Comparison of ENCODE assay signal across 8 mouse cellular contexts in genomic region chr10:93608051-93608450, GRCm38 (mm10). TPM values are rescaled to one million over a fixed set of nuclear protein-coding genes. Genes with fewer than 3 reads are reported as not detected.
A peak's percentile ranks its signal among the peaks of the same experiment; 100 is the strongest.
DNase-seq lines count a peak whose midpoint lies in the region; ATAC-seq and TF ChIP-seq lines count a peak whose summit lies in the region.

No protein-coding gene starts in this region.

- no peak overlapping the region for H3K4me2 ChIP-seq in forebrain, embryonic 14.5 days (ENCODE audit: low read length)
- H3K4me2 ChIP-seq in forebrain, embryonic 12.5 days = no peak overlapping the region

- TF ChIP-seq POLR2A in bone marrow, adult 2 months (IDR thresholded peaks at IDR 0.05; ENCODE audit: borderline replicate concordance, control insufficient read depth, low read depth, low read length) = no peak

- H3K4me1 ChIP-seq in forebrain, embryonic 14.5 days (ENCODE audit: control insufficient read depth, insufficient read depth, low read length) = no peaks in the 10 kb centered on the region
- H3K4me1 ChIP-seq in forebrain, embryonic 12.5 days = no peaks in the 10 kb centered on the region
- H3K4me1 ChIP-seq in bone marrow, adult 2 months (ENCODE audit: control insufficient read depth, insufficient read depth, low read length) = no peaks in the 10 kb centered on the region

- no peaks in the 10 kb centered on the region for H3K36me3 ChIP-seq in forebrain, embryonic 14.5 days (ENCODE audit: control insufficient read depth, insufficient read depth, low read length)
- H3K36me3 ChIP-seq in forebrain, embryonic 12.5 days (replicated peaks) = no peaks in the 10 kb centered on the region

- H3K9me3 ChIP-seq in forebrain, embryonic 14.5 days (replicated peaks; ENCODE audit: control insufficient read depth, low read length) = no peaks in the 10 kb centered on the region; the same call in 1 of the 2 replicates
- no peaks in the 10 kb centered on the region for H3K9me3 ChIP-seq in forebrain, embryonic 12.5 days

- 51% methylated on average over 9 of the region's 9 CpGs for WGBS in forebrain, embryonic 14.5 days
- WGBS in forebrain, embryonic 12.5 days = 54% methylated on average over 9 of the region's 9 CpGs
- WGBS in bone marrow, adult 2 months = 75% methylated on average over 9 of the region's 9 CpGs

- ATAC-seq in forebrain, embryonic 14.5 days = 0 out of 2 replicates have a peak, but pooled peaks have one; percentile 18
- no peak for ATAC-seq in forebrain, embryonic 12.5 days (ENCODE audit: low FRiP score)
- ATAC-seq in neutrophil, adult 5-6 weeks (ENCODE audit: extremely low read depth, insufficient number of reproducible peaks, low FRiP score, poor library complexity, severe bottlenecking) = 0 out of 2 replicates have a peak, but pooled peaks have one; percentile 26

- no peaks in the 10 kb centered on the region for H3K27me3 ChIP-seq in forebrain, embryonic 14.5 days (replicated peaks; ENCODE audit: control insufficient read depth, insufficient read depth, low read length)
- no peaks in the 10 kb centered on the region; the same call in 1 of the 2 replicates for H3K27me3 ChIP-seq in forebrain, embryonic 12.5 days

- H3K4me3 ChIP-seq in forebrain, embryonic 14.5 days (ENCODE audit: low read depth, low read length) = no peak overlapping the region
- no peak overlapping the region for H3K4me3 ChIP-seq in forebrain, embryonic 12.5 days (replicated peaks)
- no peak overlapping the region for H3K4me3 ChIP-seq in bone marrow, adult 2 months (replicated peaks; ENCODE audit: control insufficient read depth, low read depth, low read length)

- TF ChIP-seq CTCF in bone marrow, adult 2 months (IDR thresholded peaks at IDR 0.05; ENCODE audit: control insufficient read depth, insufficient read depth, low read length) = peak; percentile 58

- no peak overlapping the region for H3K27ac ChIP-seq in forebrain, embryonic 14.5 days (ENCODE audit: low read depth, low read length)
- no peak overlapping the region for H3K27ac ChIP-seq in forebrain, embryonic 12.5 days
- no peak overlapping the region for H3K27ac ChIP-seq in bone marrow, adult 2 months (ENCODE audit: control insufficient read depth, insufficient read depth, low read depth, low read length, poor library complexity)

- H3K9ac ChIP-seq in forebrain, embryonic 14.5 days (ENCODE audit: low read length) = no peak overlapping the region
- no peak overlapping the region for H3K9ac ChIP-seq in forebrain, embryonic 12.5 days

- DNase-seq in forebrain, embryonic 14.5 days (ENCODE audit: low spot score) = peak; percentile 47
- DNase-seq in lung, postnatal 14 days = peak; percentile 17
- no peak for DNase-seq in lung, postnatal 25 days (ENCODE audit: low spot score)
- DNase-seq in right cerebral cortex, postnatal 14 days = no peak
- DNase-seq in adrenal gland, postnatal 4 days (ENCODE audit: low spot score in 2 of 2) = no peak

RNA-seq across cellular contexts. Expression of gene Snrpf, which starts 18.5 kb away (rescaled TPM):
- 103 and 123 TPM in 2 replicates for polyA plus RNA-seq in forebrain, embryonic 14.5 days (2014; fragmentation: Nextera tagmentation; extraction: Ambion mirVana)
- 155 and 156 TPM in 2 replicates for polyA plus RNA-seq in forebrain, embryonic 12.5 days (2016; fragmentation: Nextera tagmentation; extraction: Ambion mirVana)
- polyA plus RNA-seq in bone marrow, adult 2 months (2011; ENCODE audit: insufficient read depth, insufficient read length, low replicate concordance, missing spikeins) = 56.3 and 79.1 TPM in 2 replicates
- 27.2 and 40.0 TPM in 2 replicates for total RNA-seq in neutrophil, adult 5-6 weeks (2017)
- total RNA-seq in adrenal gland, postnatal 4 days (2021) = 10 to 100 TPM; 22.7 to 23.7 TPM

RNA-seq across cellular contexts. Expression of gene Ntn4, which starts 32.4 kb away (rescaled TPM):
- 0.78 and 0.97 TPM in 2 replicates for polyA plus RNA-seq in forebrain, embryonic 14.5 days (2014; fragmentation: Nextera tagmentation; extraction: Ambion mirVana)
- 3.5 and 3.7 TPM in 2 replicates for polyA plus RNA-seq in forebrain, embryonic 12.5 days (2016; fragmentation: Nextera tagmentation; extraction: Ambion mirVana)
- 3.0 and 3.7 TPM in 2 replicates for polyA plus RNA-seq in bone marrow, adult 2 months (2011; ENCODE audit: insufficient read depth, insufficient read length, low replicate concordance, missing spikeins)
- not detected in 2 replicates for total RNA-seq in neutrophil, adult 5-6 weeks (2017)
- 10 to 100 TPM; 12.9 to 14.8 TPM for total RNA-seq in adrenal gland, postnatal 4 days (2021)

Comparison
In these comparisons a context has a peak if more than half of its experiments do, and no peak if none do; other contexts are left out.
1. DNase-seq: peak in forebrain, embryonic 14.5 days (single experiment) and lung, postnatal 14 days (single experiment); none in lung, postnatal 25 days (single experiment), right cerebral cortex, postnatal 14 days (single experiment) and adrenal gland, postnatal 4 days (0 of 2).